Mouse (Mus musculus): ENCODE results near the gene Sh2b1. TPM values are rescaled to one million over a fixed set of nuclear protein-coding genes. Genes with fewer than 3 reads are reported as not detected.

Gene Sh2b1
- 40.9 and 41.4 TPM in 2 replicates for polyA plus RNA-seq (2014; fragmentation: Nextera tagmentation; extraction: Ambion mirVana)

- H3K4me3 ChIP-seq (ENCODE audit: low read depth, low read length): peak within 1 kb of the TSS; percentile 90
- peak within 1 kb of the TSS; percentile 80 for H3K4me2 ChIP-seq (ENCODE audit: low read length)
- under 1% methylated on average over 53 of the region's 53 CpGs for WGBS
- ATAC-seq (replicated peaks; ENCODE audit: low FRiP score, low TSS enrichment, low read depth) (peak; percentile 89), DNase-seq (ENCODE audit: low spot score) (peak; percentile 92)
- peak within 1 kb of the TSS; percentile 91 for H3K27ac ChIP-seq (ENCODE audit: low read depth)
- H3K9ac ChIP-seq (ENCODE audit: low read length): peak within 1 kb of the TSS; percentile 95
- no peaks in the 10 kb centered on the region for H3K27me3 ChIP-seq (replicated peaks; ENCODE audit: control insufficient read depth, insufficient read depth, low read length)
- H3K36me3 ChIP-seq (ENCODE audit: control insufficient read depth, insufficient read depth, low read length): peaks cover 29% of the 10 kb centered on the region
- no peaks in the 10 kb centered on the region for H3K9me3 ChIP-seq (ENCODE audit: control insufficient read depth, low read length)
- peaks cover 17% of the 10 kb centered on the region for H3K4me1 ChIP-seq (replicated peaks; ENCODE audit: control insufficient read depth, insufficient read depth, low read length)
These were observed at the start of gene Sh2b1 for GRCm38 (mm10) chr7:126474993-126475581. Sh2b1 (minus strand) TSS chr7:126475424.

- H3K4me3 ChIP-seq (ENCODE audit: low read depth, low read length): no peak overlapping the region
- no peaks in the 10 kb centered on the region for H3K4me1 ChIP-seq (replicated peaks; ENCODE audit: control insufficient read depth, insufficient read depth, low read length)
- H3K9ac ChIP-seq (ENCODE audit: low read length): no peak overlapping the region
- no peak overlapping the region for H3K27ac ChIP-seq (ENCODE audit: low read depth)
- DNase-seq (ENCODE audit: low spot score) (no peak), ATAC-seq (replicated peaks; ENCODE audit: low FRiP score, low TSS enrichment, low read depth) (no peak)
- H3K9me3 ChIP-seq (ENCODE audit: control insufficient read depth, low read length): no peaks in the 10 kb centered on the region
- H3K27me3 ChIP-seq (replicated peaks; ENCODE audit: control insufficient read depth, insufficient read depth, low read length): no peaks in the 10 kb centered on the region
- 82% methylated on average over 3 of the region's 3 CpGs for WGBS
- H3K4me2 ChIP-seq (ENCODE audit: low read length): no peak overlapping the region
- H3K36me3 ChIP-seq (ENCODE audit: control insufficient read depth, insufficient read depth, low read length): no peaks in the 10 kb centered on the region
These were observed 48.1 kb upstream of the Sh2b1 start for GRCm38 (mm10) chr7:126523316-126523715.

GRCm38 (mm10) chr7:126519513-126519912, 44.3 kb upstream of the Sh2b1 start:
- no peak overlapping the region for H3K27ac ChIP-seq (ENCODE audit: low read depth)
- DNase-seq (ENCODE audit: low spot score) (no peak), ATAC-seq (replicated peaks; ENCODE audit: low FRiP score, low TSS enrichment, low read depth) (0 out of 2 replicates have a peak, but pooled peaks have one; percentile 47)
- 63% methylated on average over 2 of the region's 2 CpGs for WGBS
- H3K9me3 ChIP-seq (ENCODE audit: control insufficient read depth, low read length): no peaks in the 10 kb centered on the region
- H3K4me2 ChIP-seq (ENCODE audit: low read length): no peak overlapping the region
- H3K27me3 ChIP-seq (replicated peaks; ENCODE audit: control insufficient read depth, insufficient read depth, low read length): no peaks in the 10 kb centered on the region
- H3K4me1 ChIP-seq (replicated peaks; ENCODE audit: control insufficient read depth, insufficient read depth, low read length): no peaks in the 10 kb centered on the region
- H3K4me3 ChIP-seq (ENCODE audit: low read depth, low read length): no peak overlapping the region
- H3K36me3 ChIP-seq (ENCODE audit: control insufficient read depth, insufficient read depth, low read length): no peaks in the 10 kb centered on the region
- no peak overlapping the region for H3K9ac ChIP-seq (ENCODE audit: low read length)

GRCm38 (mm10) chr7:126518261-126518941, 43.2 kb upstream of the Sh2b1 start:
- H3K36me3 ChIP-seq (ENCODE audit: control insufficient read depth, insufficient read depth, low read length): no peaks in the 10 kb centered on the region
- ATAC-seq (replicated peaks; ENCODE audit: low FRiP score, low TSS enrichment, low read depth) (no peak), DNase-seq (ENCODE audit: low spot score) (no peak)
- WGBS: 87% methylated on average over 5 of the region's 5 CpGs
- no peaks in the 10 kb centered on the region for H3K4me1 ChIP-seq (replicated peaks; ENCODE audit: control insufficient read depth, insufficient read depth, low read length)
- no peak overlapping the region for H3K4me2 ChIP-seq (ENCODE audit: low read length)
- no peak overlapping the region for H3K9ac ChIP-seq (ENCODE audit: low read length)
- no peak overlapping the region for H3K27ac ChIP-seq (ENCODE audit: low read depth)
- H3K9me3 ChIP-seq (ENCODE audit: control insufficient read depth, low read length): no peaks in the 10 kb centered on the region
- H3K4me3 ChIP-seq (ENCODE audit: low read depth, low read length): no peak overlapping the region
- no peaks in the 10 kb centered on the region for H3K27me3 ChIP-seq (replicated peaks; ENCODE audit: control insufficient read depth, insufficient read depth, low read length)

- no peaks in the 10 kb centered on the region for H3K4me1 ChIP-seq (replicated peaks; ENCODE audit: control insufficient read depth, insufficient read depth, low read length)
- no peak overlapping the region for H3K4me3 ChIP-seq (ENCODE audit: low read depth, low read length)
- no peak for DNase-seq (ENCODE audit: low spot score)
- no peak overlapping the region for H3K4me2 ChIP-seq (ENCODE audit: low read length)
- H3K27ac ChIP-seq (ENCODE audit: low read depth): no peak overlapping the region
- 84% methylated on average over 3 of the region's 3 CpGs for WGBS
- no peak for ATAC-seq (replicated peaks; ENCODE audit: low FRiP score, low TSS enrichment, low read depth)
- H3K36me3 ChIP-seq (ENCODE audit: control insufficient read depth, insufficient read depth, low read length): no peaks in the 10 kb centered on the region
- H3K9me3 ChIP-seq (ENCODE audit: control insufficient read depth, low read length): no peaks in the 10 kb centered on the region
- no peak overlapping the region for H3K9ac ChIP-seq (ENCODE audit: low read length)
- H3K27me3 ChIP-seq (replicated peaks; ENCODE audit: control insufficient read depth, insufficient read depth, low read length): no peaks in the 10 kb centered on the region
These were observed 36.1 kb upstream of the Sh2b1 start for GRCm38 (mm10) chr7:126511287-126511686.

- no peak for DNase-seq (ENCODE audit: low spot score)
- H3K4me3 ChIP-seq (ENCODE audit: low read depth, low read length): no peak overlapping the region
- 75% methylated on average over 8 of the region's 8 CpGs for WGBS
These were observed 32.0 kb upstream of the Sh2b1 start for GRCm38 (mm10) chr7:126507126-126507778.

GRCm38 (mm10) chr7:126504913-126505312, 29.7 kb upstream of the Sh2b1 start:
- Histone ChIP-seq H3K36me3 (ENCODE audit: control insufficient read depth, insufficient read depth, low read length) (peaks cover 14% of the 10 kb centered on the region), H3K9ac (ENCODE audit: low read length) (no peak overlapping the region), H3K27ac (ENCODE audit: low read depth) (no peak overlapping the region), H3K4me2 (ENCODE audit: low read length) (no peak overlapping the region), H3K9me3 (ENCODE audit: control insufficient read depth, low read length) (no peaks in the 10 kb centered on the region), H3K27me3 (replicated peaks; ENCODE audit: control insufficient read depth, insufficient read depth, low read length) (no peaks in the 10 kb centered on the region), H3K4me1 (replicated peaks; ENCODE audit: control insufficient read depth, insufficient read depth, low read length) (peaks cover 8% of the 10 kb centered on the region), H3K4me3 (ENCODE audit: low read depth, low read length) (no peak overlapping the region)
- no peak for DNase-seq (ENCODE audit: low spot score)
- WGBS: 74% methylated on average over 2 of the region's 2 CpGs
- no peak for ATAC-seq (replicated peaks; ENCODE audit: low FRiP score, low TSS enrichment, low read depth)

More at GRCm38 (mm10) chr7:126507126-126507778, 32.0 kb upstream of the Sh2b1 start:
- no peak for ATAC-seq (replicated peaks; ENCODE audit: low FRiP score, low TSS enrichment, low read depth)
- no peak overlapping the region for H3K9ac ChIP-seq (ENCODE audit: low read length)
- H3K4me1 ChIP-seq (replicated peaks; ENCODE audit: control insufficient read depth, insufficient read depth, low read length): 0 out of 2 replicates have a peak, but pooled peaks cover 3% of the 10 kb centered on the region
- H3K36me3 ChIP-seq (ENCODE audit: control insufficient read depth, insufficient read depth, low read length): no peaks in the 10 kb centered on the region
- H3K27me3 ChIP-seq (replicated peaks; ENCODE audit: control insufficient read depth, insufficient read depth, low read length): no peaks in the 10 kb centered on the region
- H3K9me3 ChIP-seq (ENCODE audit: control insufficient read depth, low read length): no peaks in the 10 kb centered on the region
- no peak overlapping the region for H3K4me2 ChIP-seq (ENCODE audit: low read length)
- H3K27ac ChIP-seq (ENCODE audit: low read depth): no peak overlapping the region

- H3K4me1 ChIP-seq (replicated peaks; ENCODE audit: control insufficient read depth, insufficient read depth, low read length): peaks cover 8% of the 10 kb centered on the region
- peak within 1 kb of the TSS; percentile 98 for H3K9ac ChIP-seq (ENCODE audit: low read length)
- peak within 1 kb of the TSS; percentile 82 for H3K4me2 ChIP-seq (ENCODE audit: low read length)
- DNase-seq (ENCODE audit: low spot score) (peak; percentile 99), ATAC-seq (replicated peaks; ENCODE audit: low FRiP score, low TSS enrichment, low read depth) (peak; percentile 90)
- H3K36me3 ChIP-seq (ENCODE audit: control insufficient read depth, insufficient read depth, low read length): peaks cover 29% of the 10 kb centered on the region
- peak within 1 kb of the TSS; percentile 100 for H3K4me3 ChIP-seq (ENCODE audit: low read depth, low read length)
- WGBS: under 1% methylated on average over 59 of the region's 72 CpGs
- H3K27ac ChIP-seq (ENCODE audit: low read depth): peak within 1 kb of the TSS; percentile 99
- no peaks in the 10 kb centered on the region for H3K9me3 ChIP-seq (ENCODE audit: control insufficient read depth, low read length)
- no peaks in the 10 kb centered on the region for H3K27me3 ChIP-seq (replicated peaks; ENCODE audit: control insufficient read depth, insufficient read depth, low read length)
These were observed 28.2 kb upstream of the Sh2b1 start, which contains the start of gene Atxn2l for GRCm38 (mm10) chr7:126503273-126503878. Atxn2l (minus strand) TSS chr7:126503437.

All from intestine, embryonic 14.5 days (tissue).